Mouse (Mus musculus): Measurements from ENCODE around the gene Gm20716.
"Not testable (repeated sequence)": the region's sequence is repeated elsewhere in the genome, so short reads cannot be mapped to it uniquely, and the experiment has no call there.

Gene Gm20716

GRCm38 (mm10) chr2:168167781-168168180 is 62.4 kb downstream of the Gm20716 start:
- DNase-seq (ENCODE audit: low read depth in 2 of 2, low spot score in 2 of 2): no peak

GRCm38 (mm10) chr2:168166750-168167460 is 63.3 kb downstream of the Gm20716 start:
- no peak for DNase-seq (ENCODE audit: low read depth in 2 of 2, low spot score in 2 of 2)

DNA sequence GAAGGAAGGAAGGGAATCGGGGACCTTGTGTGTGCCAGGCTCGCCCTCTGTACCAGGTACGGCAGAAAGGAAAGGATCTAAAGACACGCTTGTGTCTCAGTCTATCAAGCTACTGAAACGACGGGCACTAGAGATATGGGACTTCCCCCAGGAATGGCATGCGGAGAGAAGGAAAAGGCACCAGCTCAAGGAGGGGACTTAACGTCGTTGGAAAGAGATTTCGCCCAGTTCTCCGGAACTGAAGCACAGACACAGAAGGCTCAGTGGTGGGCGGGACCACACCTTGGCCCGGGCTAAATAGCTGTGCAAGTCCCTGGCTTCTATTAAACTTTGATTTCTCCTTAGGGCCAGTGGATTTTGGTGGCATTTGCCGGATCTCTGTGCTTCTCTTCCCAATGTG is 68.2 kb downstream of the Gm20716 start:
- DNase-seq (ENCODE audit: low read depth in 2 of 2, low spot score in 2 of 2): no peak

DNA sequence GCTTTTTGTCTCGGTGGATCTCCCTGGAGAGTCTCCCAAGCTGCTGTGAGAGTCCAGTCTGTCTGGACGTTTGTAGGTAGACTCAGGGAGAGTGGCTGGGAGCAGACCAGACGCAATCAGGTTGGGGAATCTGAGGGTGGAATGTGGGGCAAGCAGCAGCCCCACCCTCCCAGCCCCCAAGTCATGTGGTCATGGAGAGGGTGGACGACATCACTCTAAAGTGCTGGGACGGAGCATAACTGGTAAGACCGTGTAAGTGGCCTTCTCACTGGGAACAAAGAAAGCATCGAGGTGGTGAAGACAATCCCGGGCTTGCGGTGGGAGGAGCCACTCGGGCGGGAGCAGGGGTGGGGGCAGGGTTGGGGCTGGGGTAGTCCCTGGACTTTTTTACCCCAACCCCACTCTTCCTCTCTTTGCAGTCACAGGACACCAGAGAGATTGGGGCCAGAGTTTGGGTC is 68.6 kb downstream of the Gm20716 start:
- no peak for DNase-seq (ENCODE audit: low read depth in 2 of 2, low spot score in 2 of 2)

DNA sequence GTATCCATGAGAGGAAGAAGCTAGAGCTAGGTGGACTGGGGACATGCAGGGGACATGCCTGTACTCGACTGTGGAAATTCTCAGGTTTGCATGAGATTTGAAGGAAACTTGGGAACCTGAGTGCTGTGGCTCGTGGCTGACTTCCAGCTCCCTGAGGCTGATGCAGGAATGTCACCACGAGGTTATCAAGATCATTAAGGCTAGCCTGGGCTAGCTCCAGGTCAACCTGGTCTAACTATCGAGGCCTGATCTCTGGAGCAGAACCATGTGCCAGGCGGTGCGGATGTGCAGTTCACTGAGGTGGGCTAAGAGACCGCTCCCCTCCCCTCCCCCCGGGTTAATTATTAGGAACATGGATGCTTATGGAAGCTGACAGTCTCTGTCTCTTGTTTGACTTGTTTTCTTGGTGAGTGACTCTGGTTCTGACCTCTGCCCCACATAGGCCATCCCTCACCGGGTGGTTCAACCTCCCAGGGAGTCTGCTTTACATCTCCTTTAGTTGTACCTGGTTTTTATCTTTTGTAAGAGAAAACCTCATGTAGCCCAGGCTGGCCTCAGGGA is 69.7 kb downstream of the Gm20716 start:
- no peak for DNase-seq (ENCODE audit: low read depth in 2 of 2, low spot score in 2 of 2)

DNA sequence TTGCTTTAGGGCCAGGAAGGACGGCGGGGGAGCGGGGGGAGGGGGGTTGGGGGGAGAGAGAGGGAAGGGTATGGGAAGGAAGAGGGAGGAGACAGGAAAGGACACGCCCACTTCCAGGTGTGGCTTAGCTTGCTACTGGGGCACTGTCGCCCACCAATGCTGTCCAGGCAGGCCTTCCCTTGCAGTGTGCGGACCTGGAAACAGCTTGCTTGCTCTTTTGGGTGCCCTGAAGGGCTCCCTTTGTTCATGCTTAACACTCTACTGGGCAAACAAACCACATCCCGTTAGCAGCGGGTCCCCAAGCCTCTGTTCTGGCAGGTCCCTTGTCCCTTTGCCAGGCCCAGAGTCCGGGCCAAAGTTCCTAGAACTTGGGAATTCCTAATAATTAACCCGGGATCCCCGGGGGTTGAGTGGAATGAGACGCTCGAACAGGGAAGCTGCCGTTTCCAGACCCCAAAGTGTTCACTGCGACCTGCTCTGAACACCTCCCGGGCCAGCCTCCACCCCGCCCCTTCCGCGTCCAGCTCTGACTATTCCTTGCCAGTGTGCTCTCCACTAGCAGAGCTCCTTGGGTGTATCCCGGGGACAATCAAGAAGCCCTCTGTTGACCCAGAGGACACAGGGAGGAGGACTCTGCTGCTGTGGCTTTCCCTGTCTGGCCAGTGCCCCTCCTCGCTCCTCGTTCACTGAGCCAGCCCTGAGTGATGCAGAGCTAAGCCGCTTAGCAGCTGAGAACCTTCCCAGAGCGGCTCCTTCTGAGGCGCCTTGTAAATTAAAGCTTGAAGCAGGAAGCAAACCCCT is 71.1 kb downstream of the Gm20716 start:
- peak; percentile 13 to 33 for DNase-seq (ENCODE audit: low read depth in 2 of 2, low spot score in 2 of 2)

- DNase-seq (ENCODE audit: low read depth in 2 of 2, low spot score in 2 of 2): not testable (repeated sequence)
Measured at GRCm38 (mm10) chr2:168157974-168158373, 72.2 kb downstream of the Gm20716 start.

DNA sequence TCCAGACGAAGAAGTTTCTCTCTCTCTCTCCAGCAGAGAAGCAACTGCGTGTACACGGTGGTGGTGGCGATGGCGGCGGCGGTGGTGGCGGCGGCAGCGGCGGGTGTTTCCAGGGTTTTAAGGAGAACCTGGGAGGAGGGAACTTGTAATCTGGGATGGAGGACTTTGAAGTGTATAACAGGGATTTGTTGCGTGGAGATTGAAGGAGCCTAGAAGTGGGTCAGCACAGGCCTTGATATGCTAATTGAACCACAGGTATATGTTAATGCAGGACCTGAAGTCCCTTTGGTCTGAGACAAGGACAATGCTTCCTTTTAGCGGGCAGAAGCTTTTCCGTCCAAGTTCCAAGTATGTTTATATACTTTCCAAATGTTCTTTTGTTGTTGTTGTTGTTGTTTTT is 73.8 kb downstream of the Gm20716 start:
- DNase-seq (ENCODE audit: low read depth in 2 of 2, low spot score in 2 of 2): no peak

DNA sequence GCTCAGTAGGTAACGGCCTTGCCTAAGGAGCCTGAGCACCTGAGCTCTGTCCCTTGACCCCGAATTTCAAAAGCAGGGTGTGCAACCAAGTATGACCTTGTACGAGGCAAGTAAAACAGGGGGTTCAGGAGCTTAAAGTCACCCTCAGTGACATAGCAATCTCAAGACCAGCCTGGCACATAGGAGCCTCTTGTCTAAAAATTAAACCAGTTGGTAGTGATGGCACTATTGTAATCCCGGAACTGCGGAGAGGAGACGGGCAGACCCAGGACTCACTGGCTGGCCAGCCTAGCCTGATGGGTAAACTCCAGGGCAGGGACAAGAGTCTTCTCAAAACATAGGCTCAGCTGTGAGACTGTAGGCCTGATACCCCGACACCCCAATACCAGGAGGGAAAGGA is 74.5 kb downstream of the Gm20716 start:
- DNase-seq (ENCODE audit: low read depth in 2 of 2, low spot score in 2 of 2): no peak

DNA sequence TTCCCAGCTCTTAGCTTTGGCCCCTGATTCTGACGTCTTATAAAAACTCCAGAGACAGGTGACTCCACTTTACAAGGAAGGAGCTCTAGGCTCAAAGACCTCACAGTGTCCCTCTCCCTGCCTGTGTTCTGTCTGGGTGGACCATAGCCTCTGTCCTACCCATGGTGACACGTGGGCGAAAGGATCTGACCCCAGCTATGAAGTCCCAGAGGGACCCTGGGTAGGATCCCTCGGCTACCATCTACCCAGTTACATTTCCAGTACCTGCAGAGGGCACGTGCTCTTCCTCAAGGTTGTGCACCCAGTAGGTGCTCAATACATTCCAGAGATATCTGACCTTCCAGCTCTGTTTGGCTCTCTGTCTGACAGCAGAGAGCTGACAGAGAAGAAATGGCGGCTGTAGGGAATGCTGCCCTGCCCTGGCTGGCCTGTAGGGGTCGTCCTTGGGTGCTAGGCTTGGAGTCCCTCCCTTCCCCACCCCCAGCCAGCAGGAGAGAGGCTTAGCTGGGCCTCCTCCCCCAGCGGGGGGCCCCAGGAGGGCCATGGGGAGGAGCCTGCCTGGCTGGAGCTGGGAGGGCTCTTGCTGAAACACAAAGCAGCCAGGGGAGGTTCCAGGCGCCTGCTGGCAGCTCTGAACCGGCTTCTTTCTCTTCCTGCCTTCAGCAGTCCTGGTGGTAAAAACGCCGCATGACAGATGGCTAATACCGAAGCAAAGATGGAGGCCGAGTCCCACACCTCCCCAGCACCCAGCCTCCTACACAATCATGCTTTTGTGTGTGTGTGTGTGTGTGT is 75.9 kb downstream of the Gm20716 start:
- peak; percentile 77 to 82 for DNase-seq (ENCODE audit: low read depth in 2 of 2, low spot score in 2 of 2)

DNA sequence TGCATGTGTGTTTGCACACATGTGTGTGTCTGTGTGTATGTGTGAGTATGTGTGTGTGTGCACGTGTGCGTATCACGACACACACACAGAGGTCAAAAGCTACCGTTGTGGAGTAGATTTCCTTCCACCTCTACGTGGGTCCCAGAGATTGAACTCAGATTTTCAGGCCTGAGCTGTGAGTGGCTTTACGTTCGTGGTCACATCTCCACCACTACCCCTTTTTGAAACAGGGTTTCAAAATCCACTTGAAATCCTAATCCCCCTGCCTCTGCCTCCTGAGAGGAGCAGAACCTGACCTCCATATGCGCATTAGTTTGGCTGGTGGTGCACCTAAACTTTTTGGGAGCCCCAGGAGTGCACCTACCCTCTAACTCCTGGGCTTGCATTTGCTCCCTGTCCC is 80.9 kb downstream of the Gm20716 start:
- DNase-seq (ENCODE audit: low read depth in 2 of 2, low spot score in 2 of 2): no peak

DNA sequence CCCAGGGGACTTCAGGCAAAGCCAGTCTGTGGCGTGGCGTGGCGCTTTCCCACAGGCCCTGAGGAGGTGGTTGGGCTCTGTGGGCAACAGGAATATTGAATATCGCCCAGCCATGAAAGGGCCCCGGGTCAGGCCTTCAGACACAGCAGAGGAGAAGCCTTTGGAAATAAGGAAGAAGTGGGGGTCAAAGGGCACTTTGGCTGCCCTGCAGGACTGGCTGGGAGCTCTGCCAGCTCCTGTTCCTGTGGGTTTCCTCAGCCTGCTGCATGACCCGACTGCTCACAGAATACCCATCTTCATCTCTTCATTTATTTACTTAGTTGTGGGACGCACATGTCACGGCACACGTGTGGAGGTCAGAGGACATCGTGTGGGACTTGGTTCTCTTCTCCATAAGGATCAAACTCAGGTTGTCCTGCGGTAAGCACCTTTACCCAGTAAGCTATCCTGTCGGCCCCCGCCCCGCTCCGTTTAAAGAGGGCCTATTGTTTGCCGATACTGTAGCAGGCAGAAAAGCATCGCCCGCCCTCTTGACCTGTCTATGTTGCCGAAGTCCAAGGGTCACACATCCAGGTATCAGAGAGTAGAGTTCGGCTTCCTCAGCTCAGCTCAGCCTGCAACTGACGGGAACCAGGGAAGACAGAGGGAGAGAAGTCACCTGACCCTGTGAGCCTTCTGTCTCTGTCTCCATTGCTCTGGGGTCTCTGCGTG is 82.3 kb downstream of the Gm20716 start:
- DNase-seq (ENCODE audit: low read depth in 2 of 2, low spot score in 2 of 2): no peak

GRCm38 (mm10) chr2:168145437-168145836 is 84.7 kb downstream of the Gm20716 start:
- no peak for DNase-seq (ENCODE audit: low read depth in 2 of 2, low spot score in 2 of 2)

GRCm38 (mm10) chr2:168143794-168144193 is 86.4 kb downstream of the Gm20716 start:
- DNase-seq (ENCODE audit: low read depth in 2 of 2, low spot score in 2 of 2): no peak

DNA sequence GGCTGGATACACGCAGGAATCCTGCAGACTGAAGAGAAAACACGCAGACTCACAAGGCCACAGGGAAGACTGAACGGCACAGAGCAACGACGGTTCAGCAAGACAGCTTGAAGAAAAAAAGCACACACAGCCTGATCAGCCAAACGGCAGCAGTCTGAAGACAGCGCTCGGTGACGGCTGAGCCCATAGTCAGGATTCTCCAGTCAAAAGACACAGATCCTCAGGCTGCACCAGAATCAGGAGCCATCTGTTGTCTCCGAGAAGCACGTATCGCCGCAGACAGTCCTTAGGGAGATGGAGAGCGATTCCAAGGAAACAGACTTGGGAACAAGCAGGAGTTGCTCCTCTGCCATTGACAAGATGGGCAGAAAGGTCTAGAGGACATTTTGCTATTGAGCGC is 93.0 kb downstream of the Gm20716 start:
- no peak for DNase-seq (ENCODE audit: low read depth in 2 of 2, low spot score in 2 of 2)

Data from CD8-positive naive resting alpha-beta T cell, adult 2 months (primary cell).